Mouse (Mus musculus) CH12.LX (cell line): ENCODE results near the gene Atpaf1. TPM values are rescaled to one million over a fixed set of nuclear protein-coding genes. Genes with fewer than 3 reads are reported as not detected.

Experiments
- DNase-seq: peaks from one replicate; pipeline ENCODE4 v3.0.0-alpha.2; 2013; ENCODE audit errors: extremely low read depth
- H3K27ac ChIP-seq: 2 replicates; pipeline ENCODE4 v1.5.1; 2012; ENCODE audit warnings: low read depth, mild to moderate bottlenecking, control low read depth, moderate library complexity; ENCODE audit not compliant: insufficient read depth
- H3K27me3 ChIP-seq: replicated peaks from 2 replicates; pipeline ENCODE3; 2012; ENCODE audit warnings: inconsistent platforms
- H3K36me3 ChIP-seq, 2 experiments: replicated peaks in 1 of 2; 2 replicates each; pipeline versions ENCODE3 to v1.6.1; 2012; ENCODE audit warnings: inconsistent platforms in 1 of 2, low read length in 1 of 2, mild to moderate bottlenecking in 1 of 2, mixed read lengths in 1 of 2, moderate library complexity in 1 of 2; ENCODE audit not compliant: control insufficient read depth in 1 of 2, insufficient read depth in 1 of 2
- H3K4me1 ChIP-seq, 2 experiments: 2 replicates each; pipeline ENCODE4 v1.6.1; 2012; ENCODE audit warnings: inconsistent platforms in 1 of 2, moderate library complexity in 1 of 2; ENCODE audit not compliant: insufficient read depth in 2 of 2, control insufficient read depth in 1 of 2
- H3K4me2 ChIP-seq: 2 replicates; pipeline ENCODE4 v1.6.1; 2012; ENCODE audit warnings: low read depth, mild to moderate bottlenecking, control low read depth; ENCODE audit not compliant: poor library complexity, insufficient read depth, severe bottlenecking
- H3K4me3 ChIP-seq, 3 experiments: fragments of 150-350 bp in 1 of 3; sonication (generic) in 1 of 3; replicated peaks in 1 of 3; 2 replicates each; pipeline versions ENCODE3 to v1.5.1; 2011 to 2012; ENCODE audit warnings: low read depth in 2 of 3, low read length in 2 of 3, mild to moderate bottlenecking in 2 of 3, moderate library complexity in 2 of 3, control low read depth in 1 of 3, improper control_type of control experiment in 1 of 3, inconsistent platforms in 1 of 3, mixed read lengths in 1 of 3; ENCODE audit not compliant: poor library complexity in 1 of 3
- H3K79me2 ChIP-seq: replicated peaks from 2 replicates; pipeline ENCODE4 v1.6.1; 2012; ENCODE audit warnings: mild to moderate bottlenecking, moderate library complexity; ENCODE audit not compliant: control insufficient read depth, poor library complexity, insufficient read depth, severe bottlenecking; ENCODE audit errors: extremely low read depth
- H3K9ac ChIP-seq: 2 replicates; pipeline ENCODE4 v1.6.1; 2012; ENCODE audit warnings: low read depth, mild to moderate bottlenecking, control low read depth, moderate library complexity; ENCODE audit not compliant: insufficient read depth
- H3K9me3 ChIP-seq: replicated peaks from 2 replicates; pipeline ENCODE3; 2012; ENCODE audit warnings: low read length, inconsistent platforms, mixed read lengths
- BHLHE40 ChIP-seq: IDR thresholded peaks from 2 replicates; pipeline ENCODE4 v1.6.1; 2011; ENCODE audit warnings: mild to moderate bottlenecking, low read depth, low read length, improper control_type of control experiment
- CHD1 ChIP-seq: IDR thresholded peaks from 2 replicates; pipeline ENCODE4 v1.6.1; 2012; ENCODE audit warnings: low read depth, low read length, improper control_type of control experiment, inconsistent platforms
- CTCF ChIP-seq, 2 experiments: IDR thresholded peaks in 1 of 2; conservative IDR thresholded peaks in 1 of 2; 2 replicates each; pipeline ENCODE4 v1.5.1; 2011 to 2012; ENCODE audit warnings: low read depth in 2 of 2, low read length in 2 of 2, improper control_type of control experiment in 1 of 2, inconsistent platforms in 1 of 2, mild to moderate bottlenecking in 1 of 2, moderate library complexity in 1 of 2
- E2F4 ChIP-seq: IDR thresholded peaks from 2 replicates; pipeline ENCODE4 v1.6.1; 2011; ENCODE audit warnings: low read depth, low read length, improper control_type of control experiment; ENCODE audit not compliant: insufficient replicate concordance
- EP300 ChIP-seq: IDR thresholded peaks from 2 replicates; pipeline ENCODE4 v1.6.1; 2011; ENCODE audit warnings: low read length, improper control_type of control experiment
- ETS1 ChIP-seq: conservative IDR thresholded peaks from 2 replicates; pipeline ENCODE4 v1.6.1; 2012; ENCODE audit warnings: low read depth, mild to moderate bottlenecking, inconsistent platforms, low read length, improper control_type of control experiment, moderate library complexity
- GABPA ChIP-seq: IDR thresholded peaks from 2 replicates; pipeline ENCODE4 v1.6.1; 2012; ENCODE audit warnings: low read depth, low read length, improper control_type of control experiment, inconsistent platforms; ENCODE audit not compliant: insufficient replicate concordance
- IRF4 ChIP-seq: IDR thresholded peaks from 2 replicates; pipeline ENCODE4 v1.6.1; 2014; ENCODE audit warnings: low read depth, mild to moderate bottlenecking, inconsistent platforms, low read length, improper control_type of control experiment
- JUN ChIP-seq: IDR thresholded peaks from 2 replicates; pipeline ENCODE4 v1.6.1; 2011; ENCODE audit warnings: low read depth, mild to moderate bottlenecking, low read length, improper control_type of control experiment, moderate library complexity; ENCODE audit not compliant: insufficient read depth
- KAT2A ChIP-seq: IDR thresholded peaks from 2 replicates; pipeline ENCODE4 v1.6.1; 2012; ENCODE audit warnings: low read length, improper control_type of control experiment, inconsistent platforms; ENCODE audit not compliant: insufficient replicate concordance
- MAFK ChIP-seq: IDR thresholded peaks from 2 replicates; pipeline ENCODE4 v1.6.1; 2011; ENCODE audit warnings: low read length, improper control_type of control experiment; ENCODE audit not compliant: insufficient replicate concordance
- MAX ChIP-seq: IDR thresholded peaks from 2 replicates; pipeline ENCODE4 v1.6.1; 2011; ENCODE audit warnings: low read length, improper control_type of control experiment
- MAZ ChIP-seq: IDR thresholded peaks from 2 replicates; pipeline ENCODE4 v1.6.1; 2012; ENCODE audit warnings: low read depth, mild to moderate bottlenecking, inconsistent platforms, low read length, improper control_type of control experiment, moderate library complexity
- MEF2A ChIP-seq: IDR thresholded peaks from 2 replicates; pipeline ENCODE4 v1.6.1; 2014; ENCODE audit warnings: low read depth, mild to moderate bottlenecking, inconsistent platforms, low read length, improper control_type of control experiment, borderline replicate concordance
- MXI1 ChIP-seq: IDR thresholded peaks from 2 replicates; pipeline ENCODE4 v1.6.1; 2011; ENCODE audit warnings: mild to moderate bottlenecking, low read depth, low read length, improper control_type of control experiment
- MYC ChIP-seq: IDR thresholded peaks from 2 replicates; pipeline ENCODE4 v1.6.1; 2011; ENCODE audit warnings: low read depth, mild to moderate bottlenecking, improper control_type of control experiment, low read length
- NELFE ChIP-seq: IDR thresholded peaks from 2 replicates; pipeline ENCODE4 v1.6.1; 2011; ENCODE audit warnings: low read depth, low read length, improper control_type of control experiment
- NRF1 ChIP-seq: IDR thresholded peaks from 2 replicates; pipeline ENCODE4 v1.6.1; 2014; ENCODE audit warnings: low read depth, mild to moderate bottlenecking, inconsistent platforms, low read length, improper control_type of control experiment, moderate library complexity
- PAX5 ChIP-seq: IDR thresholded peaks from 2 replicates; pipeline ENCODE4 v1.6.1; 2012; ENCODE audit warnings: low read length, inconsistent platforms, mixed read lengths
- POLR2A ChIP-seq: IDR thresholded peaks from 2 replicates; pipeline ENCODE4 v1.6.1; 2011; ENCODE audit warnings: low read depth, mild to moderate bottlenecking, improper control_type of control experiment, low read length
- POLR2AphosphoS2 ChIP-seq: IDR thresholded peaks from 2 replicates; pipeline ENCODE4 v1.6.1; 2011; ENCODE audit warnings: low read depth, low read length, improper control_type of control experiment
- RCOR1 ChIP-seq: conservative IDR thresholded peaks from 2 replicates; pipeline ENCODE4 v1.6.1; 2012; ENCODE audit warnings: low read depth, mild to moderate bottlenecking, inconsistent platforms, low read length, improper control_type of control experiment
- TBP ChIP-seq: conservative IDR thresholded peaks from 2 replicates; pipeline ENCODE4 v1.6.1; 2011; ENCODE audit warnings: low read depth, low read length, improper control_type of control experiment
- TCF12 ChIP-seq: IDR thresholded peaks from 2 replicates; pipeline ENCODE4 v1.6.1; 2014; ENCODE audit warnings: low read depth, mild to moderate bottlenecking, inconsistent platforms, low read length, improper control_type of control experiment
- UBTF ChIP-seq: IDR thresholded peaks from 2 replicates; pipeline ENCODE4 v1.6.1; 2012; ENCODE audit warnings: low read depth, mild to moderate bottlenecking, inconsistent platforms, low read length, improper control_type of control experiment, moderate library complexity
- USF1 ChIP-seq: IDR thresholded peaks from 2 replicates; pipeline ENCODE4 v1.6.1; 2014; ENCODE audit warnings: low read depth, mild to moderate bottlenecking, inconsistent platforms, low read length, improper control_type of control experiment
- USF2 ChIP-seq: conservative IDR thresholded peaks from 2 replicates; pipeline ENCODE4 v1.6.1; 2011; ENCODE audit warnings: low read depth, low read length, improper control_type of control experiment
- ZMIZ1 ChIP-seq: IDR thresholded peaks from 2 replicates; pipeline ENCODE4 v1.6.1; 2012; ENCODE audit warnings: low read depth, mild to moderate bottlenecking, inconsistent platforms, low read length, improper control_type of control experiment
- dilution Hi-C: fragments of 300-500 bp; cut with MboI; formaldehyde crosslinking; loops from 2 replicates; pipeline ENCODE4 v1.14.3; 2020; ENCODE audit warnings: low sequenced_read_pairs; ENCODE audit not compliant: extremely low pct_unique_long_range_greater_than_20kb, extremely low pct_ligation_motif_present
- in situ Hi-C: fragments of 300-500 bp; cut with MboI; formaldehyde crosslinking; loops from 3 replicates; pipeline ENCODE4 v1.14.3; 2019; ENCODE audit warnings: low sequenced_read_pairs, low pct_ligation_motif_present, low pct_unique_long_range_greater_than_20kb, mixed read lengths
- polyA plus RNA-seq: library from polyadenylated mRNA; unstranded; fragments of >175 nt; gene quantifications from 2 replicates; pipeline ENCODE4 v1.2.1, GENCODE M21; 2012; ENCODE audit warnings: low read depth; ENCODE audit not compliant: insufficient read length
- total RNA-seq, 2 experiments: library from RNA; depleted of rRNA; stranded (reverse); fragments of 300-350 nt in 1 of 2; fragments of >200 nt in 1 of 2; gene quantifications; 2 replicates each; pipeline ENCODE4 v1.2.3; 2012 to 2014

Atpaf1 gene
- total and polyA plus RNA-seq, 3 experiments, result 24.3 to 36.3 (median 27.7) TPM

- Histone ChIP-seq H3K27me3 (no peaks in the 10 kb centered on the region), H3K4me2 (peak overlapping the region; percentile 59), H3K9ac (peak overlapping the region; percentile 54), H3K4me3 (peak overlapping the region in 2 of 3 experiments; percentile 51 to 85), H3K79me2 (peaks cover 7% of the 10 kb centered on the region; the same call in 1 of the 2 replicates), H3K9me3 (no peaks in the 10 kb centered on the region), H3K4me1 (peaks cover 9 to 26% of the 10 kb centered on the region in 2 experiments; a peak in 3 of 4 replicates)
- DNase-seq, result no peak
- dilution Hi-C loops, result no loop called here
- in situ Hi-C loops, result no loop called here
- TF ChIP-seq POLR2AphosphoS2, result no peak
- no peak for TF ChIP-seq MYC
- TF ChIP-seq MAZ, result no peak
- no peak for TF ChIP-seq JUN
- TF ChIP-seq EP300, result peak; percentile 14; the same call in 1 of the 2 replicates
- TF ChIP-seq PAX5, result no peak
- TF ChIP-seq IRF4, result 0 out of 2 replicates have a peak, but pooled peaks have one; percentile 19
- no peak for TF ChIP-seq MAFK
- TF ChIP-seq, all 38 proteins: peak for 2
- H3K36me3 ChIP-seq, result peaks cover 27 to 56% of the 10 kb centered on the region in 2 experiments
- no peak overlapping the region for H3K27ac ChIP-seq
These were observed 53.6 kb downstream of the Atpaf1 start for GRCm38 (mm10) chr4:115838196-115838595.

GRCm38 (mm10) chr4:115838696-115839641 lies 54.4 kb downstream of the Atpaf1 start, which contains the start of gene Mknk1:
Mknk1 (plus strand) TSS chr4:115839198.
- Histone ChIP-seq H3K4me1 (peaks cover 12 to 25% of the 10 kb centered on the region in 2 experiments), H3K4me3 (peak within 1 kb of the TSS; percentile 74 to 85 (median 80)), H3K79me2 (peaks cover 11% of the 10 kb centered on the region), H3K27ac (0 out of 2 replicates have a peak within 1 kb of the TSS, but pooled peaks have one; percentile 5), H3K27me3 (no peaks in the 10 kb centered on the region), H3K9me3 (no peaks in the 10 kb centered on the region), H3K9ac (peak within 1 kb of the TSS; percentile 76), H3K36me3 (peaks cover 22 to 56% of the 10 kb centered on the region in 2 experiments), H3K4me2 (peak within 1 kb of the TSS; percentile 91)
- DNase-seq, result peak; percentile 97
- in situ Hi-C loops (no loop called here), dilution Hi-C loops (no loop called here)
- no peak for TF ChIP-seq EP300
- 0 out of 2 replicates have a peak, but pooled peaks have one; percentile 21 for TF ChIP-seq MAZ
- TF ChIP-seq MXI1, result peak; percentile 92; the same call in 1 of the 2 replicates
- TF ChIP-seq USF2, result peak; percentile 54; the same call in 1 of the 2 replicates
- no peak; the same call in 1 of the 2 replicates for TF ChIP-seq POLR2AphosphoS2
- no peak for TF ChIP-seq MEF2A
- no peak for TF ChIP-seq ETS1
- peak; percentile 95 for TF ChIP-seq MAX
- peak; percentile 82 for TF ChIP-seq BHLHE40
- TF ChIP-seq KAT2A, result no peak
- TF ChIP-seq POLR2A, result peak; percentile 84
- TF ChIP-seq PAX5, result no peak
- TF ChIP-seq GABPA, result no peak
- TF ChIP-seq E2F4, result no peak
- TF ChIP-seq JUN, result no peak
- no peak for TF ChIP-seq UBTF
- peak; percentile 76 for TF ChIP-seq NELFE
- no peak for TF ChIP-seq CTCF (conservative IDR thresholded peaks at IDR 0.05 in 1 of 2, IDR thresholded peaks at IDR 0.05 in 1 of 2; ENCODE audit: low read depth in 2 of 2, low read length in 2 of 2)
- peak; percentile 76 for TF ChIP-seq USF1
- TF ChIP-seq RCOR1, result no peak
- no peak for TF ChIP-seq IRF4
- no peak for TF ChIP-seq CHD1
- TF ChIP-seq TBP, result peak; percentile 76
- TF ChIP-seq ZMIZ1, result peak; percentile 16; the same call in 1 of the 2 replicates
- TF ChIP-seq MAFK, result no peak
- peak; percentile 84 for TF ChIP-seq TCF12
- TF ChIP-seq NRF1, result peak; percentile 99
